Mouse (Mus musculus) forebrain, postnatal 0 days (tissue): ENCODE data around the gene Pdk2. TPM values are rescaled to one million over a fixed set of nuclear protein-coding genes. Genes with fewer than 3 reads are reported as not detected.

Experiments used
- ATAC-seq: fragments of 200-750 bp; cut with Nextera tagmentation; 2 replicates; pipeline ENCODE4 v1.8.0; 2017; ENCODE audit warnings: mild to moderate bottlenecking, moderate library complexity
- DNase-seq: peaks from one replicate; pipeline ENCODE4 v3.0.0-alpha.2; 2015
- H3K27ac ChIP-seq: fragments of 300-500 bp; sonication (generic); 2 replicates; pipeline ENCODE4 v1.5.1; 2014; ENCODE audit warnings: low read depth, mild to moderate bottlenecking, antibody characterized with exemption, low read length, moderate library complexity, mixed read lengths
- H3K27me3 ChIP-seq: fragments of 300-500 bp; sonication (generic); 2 replicates; pipeline ENCODE4 v1.6.1; 2014; ENCODE audit warnings: mild to moderate bottlenecking, low read length, mixed read lengths; ENCODE audit not compliant: insufficient read depth
- H3K36me3 ChIP-seq: fragments of 300-500 bp; sonication (generic); 2 replicates; pipeline ENCODE4 v1.6.1; 2014; ENCODE audit warnings: mild to moderate bottlenecking, moderate library complexity; ENCODE audit not compliant: insufficient read depth
- H3K4me1 ChIP-seq: fragments of 300-500 bp; sonication (generic); 2 replicates; pipeline ENCODE4 v1.6.1; 2014; ENCODE audit warnings: antibody characterized with exemption; ENCODE audit not compliant: insufficient read depth
- H3K4me2 ChIP-seq: fragments of 300-500 bp; sonication (generic); 2 replicates; pipeline ENCODE4 v1.6.1; 2014; ENCODE audit warnings: low read depth, mild to moderate bottlenecking, moderate library complexity
- H3K4me3 ChIP-seq: fragments of 300-500 bp; sonication (generic); 2 replicates; pipeline ENCODE4 v1.5.1; 2014; ENCODE audit warnings: low read depth, low read length, mixed read lengths
- H3K9ac ChIP-seq: fragments of 300-500 bp; sonication (generic); 2 replicates; pipeline ENCODE4 v1.6.1; 2014; ENCODE audit warnings: mild to moderate bottlenecking
- H3K9me3 ChIP-seq: fragments of 300-500 bp; sonication (generic); 2 replicates; pipeline ENCODE4 v1.6.1; 2016; ENCODE audit warnings: low read length
- CTCF ChIP-seq: sonication (generic); IDR thresholded peaks from 2 replicates; pipeline ENCODE4 v1.5.1; 2016; ENCODE audit warnings: antibody characterized with exemption, control low read depth, low read depth
- WGBS: fragments of 180-500 bp; shearing (Covaris S2); extraction: QIAGEN DNeasy Blood & Tissue Kit; methylation state at CpG from one replicate; pipeline ENCODE4 v1.1.7; 2014; 5-methylcytosine and 5-hydroxymethylcytosine counted together
- polyA plus RNA-seq: library from polyadenylated mRNA; unstranded; fragments of >200 nt; fragmentation: Nextera tagmentation; extraction: Ambion mirVana; gene quantifications from 2 replicates; pipeline ENCODE4 v1.2.1, GENCODE M21; 2015
- total RNA-seq: library from RNA; depleted of rRNA; stranded (reverse); fragments of >200 nt; gene quantifications from 2 replicates; pipeline ENCODE4 v1.2.3, GENCODE M21; 2014

The Pdk2 gene
- total and polyA plus RNA-seq, 2 experiments from 2014 or later, result 6.9 to 38.1 TPM

- Histone ChIP-seq H3K9me3 (no peaks in the 10 kb centered on the region), H3K27me3 (no peaks in the 10 kb centered on the region), H3K4me2 (no peak overlapping the region), H3K4me3 (no peak overlapping the region), H3K27ac (no peak overlapping the region), H3K9ac (no peak overlapping the region), H3K4me1 (no peaks in the 10 kb centered on the region), H3K36me3 (no peaks in the 10 kb centered on the region)
- no peak for DNase-seq
- 43% methylated on average over 5 of the region's 5 CpGs for WGBS
- ATAC-seq, result no peak
- TF ChIP-seq CTCF, result no peak
Observed at GRCm38 (mm10) chr11:95084811-95085382, 43.7 kb upstream of the Pdk2 start.

GRCm38 (mm10) chr11:95084175-95084574, 43.0 kb upstream of the Pdk2 start:
- Histone ChIP-seq H3K9ac (no peak overlapping the region), H3K9me3 (no peaks in the 10 kb centered on the region), H3K36me3 (no peaks in the 10 kb centered on the region), H3K27ac (no peak overlapping the region), H3K4me1 (no peaks in the 10 kb centered on the region), H3K4me3 (no peak overlapping the region), H3K27me3 (no peaks in the 10 kb centered on the region), H3K4me2 (no peak overlapping the region)
- 30% methylated on average over 4 of the region's 4 CpGs for WGBS
- no peak for ATAC-seq
- DNase-seq, result no peak
- no peak for TF ChIP-seq CTCF

GRCm38 (mm10) chr11:95082896-95083295, 41.7 kb upstream of the Pdk2 start:
- H3K27ac ChIP-seq, result no peak overlapping the region
- DNase-seq (no peak), ATAC-seq (no peak)
- WGBS, result 91% methylated on average over 7 of the region's 7 CpGs
- no peaks in the 10 kb centered on the region for H3K36me3 ChIP-seq
- TF ChIP-seq CTCF, result no peak
- H3K9me3 ChIP-seq, result no peaks in the 10 kb centered on the region
- H3K4me1 ChIP-seq, result no peaks in the 10 kb centered on the region
- no peak overlapping the region for H3K9ac ChIP-seq
- peaks cover 8% of the 10 kb centered on the region; the same call in 1 of the 2 replicates for H3K27me3 ChIP-seq
- no peak overlapping the region for H3K4me3 ChIP-seq
- H3K4me2 ChIP-seq, result no peak overlapping the region

- DNase-seq (no peak), ATAC-seq (no peak)
- TF ChIP-seq CTCF, result no peak
- H3K36me3 ChIP-seq, result no peaks in the 10 kb centered on the region
- peaks cover 12% of the 10 kb centered on the region; the same call in 1 of the 2 replicates for H3K27me3 ChIP-seq
- WGBS, result 85% methylated on average over 6 of the region's 6 CpGs
- H3K9ac ChIP-seq, result no peak overlapping the region
- no peak overlapping the region for H3K27ac ChIP-seq
- H3K9me3 ChIP-seq, result no peaks in the 10 kb centered on the region
- no peak overlapping the region for H3K4me2 ChIP-seq
- no peaks in the 10 kb centered on the region for H3K4me1 ChIP-seq
- no peak overlapping the region for H3K4me3 ChIP-seq
Observed at GRCm38 (mm10) chr11:95080783-95081182, 39.6 kb upstream of the Pdk2 start.

- H3K27me3 ChIP-seq, result peaks cover 19% of the 10 kb centered on the region; the same call in 1 of the 2 replicates
- H3K9ac ChIP-seq, result no peak overlapping the region
- 85% methylated on average over 6 of the region's 6 CpGs for WGBS
- H3K36me3 ChIP-seq, result no peaks in the 10 kb centered on the region
- H3K4me3 ChIP-seq, result no peak overlapping the region
- H3K4me1 ChIP-seq, result no peaks in the 10 kb centered on the region
- DNase-seq, result no peak
- H3K27ac ChIP-seq, result no peak overlapping the region
- no peak overlapping the region for H3K4me2 ChIP-seq
- no peaks in the 10 kb centered on the region for H3K9me3 ChIP-seq
- TF ChIP-seq CTCF, result no peak
- ATAC-seq, result no peak
Observed at GRCm38 (mm10) chr11:95079256-95079875, 38.2 kb upstream of the Pdk2 start.

- no peak overlapping the region for H3K4me2 ChIP-seq
- peak; percentile 5; the same call in 1 of the 2 replicates for TF ChIP-seq CTCF
- no peak overlapping the region for H3K27ac ChIP-seq
- H3K27me3 ChIP-seq, result peaks cover 23% of the 10 kb centered on the region; the same call in 1 of the 2 replicates
- no peaks in the 10 kb centered on the region for H3K9me3 ChIP-seq
- no peaks in the 10 kb centered on the region for H3K4me1 ChIP-seq
- no peak overlapping the region for H3K4me3 ChIP-seq
- no peaks in the 10 kb centered on the region for H3K36me3 ChIP-seq
- WGBS, result 66% methylated on average over 7 of the region's 7 CpGs
- DNase-seq, result no peak
- H3K9ac ChIP-seq, result no peak overlapping the region
- no peak for ATAC-seq
Observed at GRCm38 (mm10) chr11:95077956-95078355, 36.8 kb upstream of the Pdk2 start.

GRCm38 (mm10) chr11:95076536-95077111, 35.5 kb upstream of the Pdk2 start, which contains the start of gene Itga3:
Gene Itga3 (minus strand): TSS chr11:95076801.
- H3K4me3 ChIP-seq, result peak within 1 kb of the TSS; percentile 63
- under 1% methylated on average over 45 of the region's 51 CpGs for WGBS
- peak within 1 kb of the TSS; percentile 65 for H3K9ac ChIP-seq
- H3K36me3 ChIP-seq, result no peaks in the 10 kb centered on the region
- H3K4me2 ChIP-seq, result peak within 1 kb of the TSS; percentile 86
- peaks cover 23% of the 10 kb centered on the region; the same call in 1 of the 2 replicates for H3K27me3 ChIP-seq
- H3K9me3 ChIP-seq, result no peaks in the 10 kb centered on the region
- peak within 1 kb of the TSS; percentile 40; the same call in 1 of the 2 replicates for H3K27ac ChIP-seq
- DNase-seq (peak; percentile 55), ATAC-seq (peak; percentile 64)
- H3K4me1 ChIP-seq, result no peaks in the 10 kb centered on the region
- no peak for TF ChIP-seq CTCF
